Mouse (Mus musculus): ENCODE results near the gene Nav2. TPM values are rescaled to one million over a fixed set of nuclear protein-coding genes. Genes with fewer than 3 reads are reported as not detected.

The Nav2 gene
- total RNA-seq, 4 experiments from 2014 or later = 31.3 to 55.8 (median 41.0) TPM

DNA sequence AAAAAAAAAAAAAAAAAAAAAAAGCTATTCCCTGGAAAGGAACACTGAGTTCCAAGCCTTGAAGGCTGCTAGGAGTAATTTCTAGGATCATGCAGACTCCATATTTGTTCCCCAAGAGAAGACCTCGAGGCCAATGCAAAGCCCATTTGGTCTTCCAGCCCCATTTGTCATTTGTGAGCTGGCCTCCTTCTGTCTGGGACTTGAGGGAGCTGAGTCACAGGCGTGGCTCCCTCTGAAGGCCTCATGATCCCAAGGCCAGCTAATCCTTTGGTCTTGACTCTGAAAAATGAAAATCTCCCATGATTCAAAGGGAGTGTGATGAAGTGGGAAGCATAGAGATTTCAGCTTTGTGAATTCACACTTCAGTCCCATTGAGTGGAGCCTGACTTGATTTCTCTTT lies 370.0 kb downstream of the Nav2 start:
- DNase-seq (ENCODE audit: low spot score) = no peak

DNA sequence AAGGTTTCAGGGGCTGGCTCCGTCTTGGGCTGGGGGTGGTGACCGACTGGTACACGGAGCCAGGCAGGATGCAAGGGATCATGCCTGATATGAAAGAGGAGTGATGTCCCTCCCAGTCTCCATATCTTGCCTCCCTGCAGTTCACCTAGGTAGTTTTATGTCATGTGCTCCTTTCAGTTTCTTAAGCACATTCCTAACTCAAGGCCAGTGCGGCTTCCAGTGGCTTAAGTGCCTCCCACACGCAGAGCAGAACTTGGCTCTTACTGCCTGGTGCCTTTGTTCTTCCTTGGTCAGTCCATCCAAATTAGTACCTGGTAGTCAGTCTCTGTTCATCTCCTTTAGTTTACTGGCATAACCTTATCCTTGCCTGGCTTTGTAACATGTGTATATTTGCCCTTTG lies 371.9 kb downstream of the Nav2 start:
- DNase-seq (ENCODE audit: low spot score) = no peak

DNA sequence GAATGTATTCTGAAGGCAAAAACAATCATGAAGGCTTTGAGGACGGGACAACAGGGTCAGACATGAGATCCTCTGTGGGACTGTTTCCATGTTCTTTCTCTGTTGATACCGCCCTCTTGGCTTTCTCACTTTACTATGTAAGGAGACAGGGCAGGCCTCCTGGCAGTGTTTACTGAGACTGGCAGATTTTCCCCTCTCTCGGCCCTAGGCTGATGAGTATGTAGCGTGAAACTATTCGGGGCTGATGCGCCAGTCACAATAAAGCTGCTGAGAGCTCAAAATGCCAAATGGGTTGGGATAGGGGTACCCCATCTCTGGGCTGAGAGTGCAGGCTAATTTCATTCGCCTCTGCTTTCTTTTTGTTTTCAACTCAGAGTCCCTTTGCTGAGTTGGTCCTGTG lies 373.9 kb downstream of the Nav2 start:
- no peak for DNase-seq (ENCODE audit: low spot score)

DNA sequence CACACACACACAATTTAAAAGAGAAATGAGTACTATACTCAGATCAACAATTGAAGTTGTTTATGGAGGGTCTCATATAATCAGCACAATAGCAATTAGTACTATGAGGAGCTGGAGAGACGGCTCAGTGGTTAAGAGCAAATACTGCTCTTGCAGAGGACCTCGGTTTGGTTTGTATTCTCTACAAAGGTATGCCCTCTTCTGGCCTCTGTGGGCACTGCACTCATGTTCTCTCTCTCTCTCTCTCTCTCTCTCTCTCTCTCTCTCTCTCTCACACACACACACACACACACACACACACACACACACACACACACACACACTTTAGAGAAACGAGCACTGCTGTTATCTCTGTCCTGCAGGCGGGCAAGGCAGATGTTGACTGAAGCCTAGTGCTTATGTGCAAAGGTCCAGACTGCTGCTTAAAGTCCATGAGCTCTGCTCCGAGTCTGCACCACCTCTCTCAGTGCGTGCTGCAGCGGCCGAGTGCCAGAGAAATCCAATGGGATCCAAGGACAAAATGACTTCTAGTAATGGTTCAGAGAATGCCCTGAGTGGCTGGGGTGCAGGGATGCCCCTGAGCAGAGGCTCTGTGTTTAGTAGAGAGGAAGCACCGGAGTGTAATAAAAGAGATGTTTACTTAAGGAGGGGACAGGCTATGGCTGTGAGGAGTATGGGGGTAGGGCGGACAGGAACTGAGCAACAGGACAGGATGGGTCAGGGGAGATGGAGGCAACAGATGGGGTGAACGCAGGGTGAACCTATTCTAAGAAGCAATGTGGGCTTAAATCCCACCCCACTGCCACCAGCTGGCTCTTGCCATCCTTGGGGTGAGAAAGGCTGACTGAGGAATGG lies 375.2 kb downstream of the Nav2 start:
- no peak for DNase-seq (ENCODE audit: low spot score)

DNA sequence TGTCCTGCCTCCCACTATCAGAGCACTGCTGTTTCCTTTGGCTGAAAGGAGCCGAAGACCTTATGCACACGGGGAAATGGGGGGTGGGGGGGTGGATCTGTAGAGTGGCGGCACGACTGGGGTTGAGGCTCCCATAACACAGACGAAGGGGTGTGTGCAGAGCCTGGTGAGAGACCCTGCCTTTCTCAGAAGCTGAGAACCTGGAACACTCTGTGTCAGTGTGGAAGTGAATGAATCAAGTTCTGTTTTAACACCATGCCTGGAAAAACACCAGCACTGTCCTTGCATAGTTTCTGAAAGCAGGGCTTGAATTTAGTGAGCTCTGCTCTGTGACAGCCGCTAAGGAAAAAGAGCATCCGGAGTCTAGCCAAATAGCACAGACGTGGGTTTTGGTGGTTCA lies 379.7 kb downstream of the Nav2 start:
- no peak for DNase-seq (ENCODE audit: low spot score)

DNA sequence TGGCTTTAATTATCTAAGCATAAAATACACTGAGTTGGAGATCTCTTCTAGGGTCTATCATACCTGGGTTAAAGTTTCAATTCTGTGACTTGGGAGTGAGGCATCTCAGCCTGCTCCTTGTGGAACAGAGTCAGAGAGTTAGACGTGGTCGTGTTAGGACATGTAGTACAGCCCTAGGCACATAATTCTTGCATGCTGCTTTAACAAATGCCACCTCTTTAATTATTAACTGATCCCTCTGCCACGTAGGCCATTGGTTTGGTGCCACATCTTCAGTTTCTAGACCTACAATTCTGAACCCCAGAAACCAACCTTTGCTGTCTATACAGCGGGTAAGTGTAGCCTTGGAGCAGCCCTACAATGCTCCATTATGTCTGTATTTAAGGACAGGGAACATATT lies 381.8 kb downstream of the Nav2 start:
- DNase-seq (ENCODE audit: low spot score) = no peak

DNA sequence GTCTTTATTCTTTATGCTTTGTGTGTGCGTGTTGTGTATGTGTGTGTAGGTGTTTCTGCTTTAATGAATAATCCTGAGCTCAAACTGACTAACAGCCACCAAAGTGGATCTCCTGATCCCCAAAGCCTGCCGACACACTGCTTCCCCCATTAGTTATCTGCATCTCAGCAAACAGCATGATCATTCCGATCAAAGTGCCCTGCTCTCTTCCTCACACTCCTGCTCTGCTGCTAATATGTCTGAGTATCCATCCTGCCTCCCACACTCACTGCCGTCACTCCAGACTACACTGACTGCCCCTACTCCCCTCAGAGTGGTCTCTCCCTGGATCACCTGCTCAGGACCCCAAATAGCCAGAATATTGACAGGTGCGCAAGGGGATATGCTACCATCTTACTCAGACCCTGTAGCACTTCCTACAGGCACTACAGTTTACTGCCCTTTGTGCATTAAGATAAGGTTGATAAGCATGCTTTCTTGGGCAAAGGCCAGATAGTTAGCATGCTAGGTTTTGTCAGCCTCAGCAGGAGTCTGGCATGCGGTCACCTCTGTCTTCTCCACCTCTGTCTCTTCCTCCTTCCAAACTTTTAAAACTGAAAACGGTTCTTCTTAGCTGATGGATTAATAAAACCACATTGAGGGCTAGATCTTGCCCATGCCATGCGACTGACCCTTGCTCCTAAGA lies 382.8 kb downstream of the Nav2 start:
- DNase-seq (ENCODE audit: low spot score) = no peak

DNA sequence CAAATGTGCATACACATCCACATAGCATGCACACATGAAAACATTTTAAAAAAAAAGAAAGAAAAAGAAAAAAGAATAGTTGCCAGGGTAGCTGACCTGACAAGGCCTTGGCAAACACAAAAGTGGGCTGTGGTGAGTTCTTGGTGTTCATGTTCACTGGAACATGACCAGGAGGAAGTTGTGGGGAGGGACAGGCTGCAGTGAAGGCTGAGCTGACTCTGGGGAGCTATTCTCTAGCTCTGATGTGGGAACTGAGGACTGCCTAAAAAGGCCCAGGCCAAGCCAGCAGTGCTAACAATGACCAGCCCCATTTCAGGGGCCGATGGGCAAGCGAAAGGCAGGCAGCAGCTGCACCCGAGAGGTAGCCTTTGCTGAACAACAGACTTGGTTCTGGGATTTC lies 388.6 kb downstream of the Nav2 start:
- no peak for DNase-seq (ENCODE audit: low spot score)

DNA sequence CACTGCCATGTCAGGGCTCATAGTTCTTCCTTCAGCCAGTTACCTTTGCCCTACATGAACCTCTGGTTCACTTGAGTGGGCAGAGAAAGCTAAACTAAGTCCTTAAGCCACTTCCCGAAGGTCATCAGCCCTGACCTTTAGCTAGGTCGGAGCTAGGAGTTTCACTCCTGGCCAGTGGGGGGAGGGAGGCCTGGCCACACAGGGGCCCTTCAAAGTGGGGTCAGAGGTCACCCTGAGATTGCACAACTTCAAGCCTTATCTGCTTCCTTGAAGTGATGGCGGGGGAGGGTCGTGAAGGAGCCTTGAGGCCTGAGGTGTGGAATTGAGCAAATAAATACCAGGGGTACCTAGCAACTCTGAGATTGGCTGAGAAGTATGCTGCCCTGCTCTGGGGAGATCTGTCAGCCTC lies 389.9 kb downstream of the Nav2 start:
- DNase-seq (ENCODE audit: low spot score) = no peak

DNA sequence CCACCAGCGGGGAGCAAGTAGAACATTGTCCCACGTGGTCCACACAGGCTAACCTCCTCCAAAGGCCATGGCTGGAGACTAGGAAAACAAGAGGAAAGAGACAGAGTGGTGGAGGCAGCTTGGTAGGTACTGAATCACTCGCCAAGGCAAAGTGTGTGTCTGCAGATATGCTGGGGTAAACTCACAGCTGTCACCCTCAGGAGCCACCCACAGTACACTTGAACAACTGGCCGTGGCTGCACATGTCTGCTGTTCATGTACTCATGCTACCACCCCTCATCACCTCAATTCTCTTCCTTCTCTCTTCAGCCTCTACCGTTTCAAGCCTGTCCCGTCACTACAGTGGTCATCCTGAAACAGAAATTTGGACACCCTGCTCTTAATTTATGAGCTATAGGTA lies 393.0 kb downstream of the Nav2 start:
- no peak for DNase-seq (ENCODE audit: low spot score)

DNA sequence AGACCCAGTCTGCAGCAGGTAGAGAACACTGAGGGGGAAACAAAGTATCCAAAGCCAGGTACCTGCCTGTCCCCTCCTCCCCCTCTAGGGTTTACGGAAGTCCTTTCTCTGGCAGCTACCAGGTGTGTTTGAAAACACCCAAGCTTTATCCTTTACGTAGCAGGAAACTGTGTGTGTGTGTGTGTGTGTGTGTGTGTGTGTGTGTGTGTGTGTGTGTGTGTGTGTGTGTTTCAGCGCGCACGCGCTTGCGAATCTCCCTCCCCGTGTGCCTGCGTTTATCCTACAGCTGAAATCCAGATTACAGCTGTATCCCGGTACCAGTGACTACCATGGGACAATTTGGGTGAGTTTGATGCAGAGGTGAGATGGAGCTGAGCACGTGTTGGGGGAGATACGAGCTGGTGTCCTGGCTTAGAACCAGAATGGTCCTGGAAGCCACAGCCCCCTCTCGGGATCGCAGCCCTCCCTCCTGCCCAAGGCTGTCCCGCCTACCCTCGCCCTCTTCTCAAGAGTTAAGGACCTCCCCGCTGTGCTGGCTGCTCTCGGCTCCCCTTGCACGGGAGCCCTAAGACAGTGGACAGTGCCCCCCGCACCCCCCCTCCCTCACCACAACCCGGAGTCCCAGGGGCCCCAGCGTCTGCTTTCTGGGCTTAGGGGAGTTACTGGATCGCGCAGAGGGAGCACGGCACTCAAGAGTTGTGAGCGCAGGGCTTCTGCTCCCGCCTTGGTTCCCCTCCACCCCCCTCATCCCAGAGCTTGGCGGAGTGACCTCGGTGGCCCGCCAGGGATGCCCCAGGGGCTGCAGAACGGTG lies 395.3 kb downstream of the Nav2 start:
- no peak for DNase-seq (ENCODE audit: low spot score)

DNA sequence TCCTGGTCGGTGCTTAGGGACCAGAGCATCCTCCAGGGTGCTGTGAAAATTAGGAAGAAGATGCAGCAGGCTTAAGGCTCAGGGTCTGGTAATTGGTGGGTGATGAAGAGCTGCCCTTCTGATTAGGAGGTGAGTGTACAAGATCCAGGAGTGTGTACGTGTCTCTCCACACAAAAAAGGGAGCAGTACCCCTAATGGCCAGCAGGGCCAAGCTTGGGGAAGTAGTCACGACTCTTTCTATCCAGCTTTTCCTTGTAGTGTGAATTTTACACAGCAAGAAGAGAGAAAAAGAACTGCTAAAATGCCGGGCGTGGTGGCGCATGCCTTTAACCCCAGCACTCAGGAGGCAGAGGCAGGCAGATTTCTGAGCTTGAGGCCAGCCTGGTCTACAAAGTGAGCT lies 399.2 kb downstream of the Nav2 start:
- DNase-seq (ENCODE audit: low spot score) = no peak

DNA sequence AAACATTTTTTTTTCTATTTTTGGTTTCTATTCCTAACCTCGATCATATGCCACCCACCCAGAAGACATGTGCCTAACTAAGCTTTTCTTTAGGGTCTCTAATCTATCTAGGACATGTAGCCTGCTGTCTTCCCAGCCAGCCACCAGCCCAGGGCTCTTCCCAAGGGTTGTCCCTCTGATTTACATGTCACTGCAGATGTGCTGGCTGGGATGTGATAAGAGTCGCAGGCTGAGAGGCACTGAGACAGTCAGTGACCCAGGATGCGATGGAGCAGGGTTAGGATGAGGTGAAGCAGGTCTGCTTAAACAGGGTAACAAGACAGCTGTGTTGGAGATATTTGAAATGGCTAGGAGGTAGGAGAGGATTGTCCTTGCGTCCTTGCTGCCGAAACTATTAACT lies 401.2 kb downstream of the Nav2 start:
- DNase-seq (ENCODE audit: low spot score) = no peak

DNA sequence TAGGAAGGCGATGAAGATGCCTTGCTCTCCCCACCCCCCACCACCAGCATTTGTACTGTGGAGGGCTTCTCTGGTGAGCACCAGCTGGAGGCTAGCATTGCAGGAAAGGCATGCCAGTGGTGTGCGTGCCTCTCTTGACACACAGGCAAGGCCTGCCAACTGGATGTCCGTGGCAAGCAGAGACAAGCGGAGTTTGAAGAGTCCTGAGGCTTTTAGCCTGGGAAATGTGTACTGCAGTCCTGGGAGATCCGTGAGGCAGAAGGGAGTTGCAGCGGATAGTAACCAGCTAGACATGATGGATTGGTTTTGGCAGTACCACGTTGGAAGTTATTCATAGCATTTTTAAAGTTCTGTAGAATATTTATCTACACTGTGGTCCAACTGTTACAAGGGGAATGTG lies 405.4 kb downstream of the Nav2 start:
- DNase-seq (ENCODE audit: low spot score) = peak; percentile 20

DNA sequence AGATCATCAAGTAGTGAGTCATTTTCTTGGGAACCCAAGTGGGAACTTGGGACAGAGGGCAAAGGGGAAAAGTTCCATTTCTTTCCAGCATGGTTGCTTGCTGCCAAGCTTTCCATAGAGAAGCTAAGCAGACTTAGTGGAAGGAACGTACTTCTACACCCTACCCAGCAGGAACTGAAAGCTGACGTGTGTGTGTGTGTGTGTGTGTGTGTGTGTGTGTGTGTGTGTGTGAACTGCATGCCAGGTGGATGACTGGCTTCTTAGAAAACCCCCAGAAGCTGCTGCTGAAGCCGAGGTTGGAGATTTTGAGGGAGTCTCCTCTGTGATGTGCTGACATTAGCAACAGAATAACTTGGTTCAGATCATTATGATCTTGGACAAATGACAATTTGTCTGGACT lies 406.5 kb downstream of the Nav2 start:
- no peak for DNase-seq (ENCODE audit: low spot score)

DNA sequence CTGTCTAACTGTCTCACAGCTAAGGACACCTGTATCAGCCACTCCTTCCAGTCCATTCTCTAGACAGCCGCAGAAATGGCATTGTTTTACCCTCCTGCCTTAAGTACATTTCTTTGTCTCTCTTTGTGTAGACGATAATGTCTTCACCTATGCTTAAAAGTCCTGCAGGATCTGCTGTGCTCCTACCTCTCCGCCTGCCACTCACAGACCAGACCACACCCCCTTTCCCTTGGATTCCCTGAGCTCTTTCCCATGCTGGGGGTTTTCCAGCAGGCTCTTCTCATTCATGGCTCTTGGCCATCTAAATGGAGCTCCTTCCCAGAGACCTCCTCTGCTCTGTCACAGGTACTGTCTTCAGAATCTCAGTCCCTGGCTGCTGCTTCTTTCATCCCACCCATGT lies 408.1 kb downstream of the Nav2 start:
- DNase-seq (ENCODE audit: low spot score) = no peak

DNA sequence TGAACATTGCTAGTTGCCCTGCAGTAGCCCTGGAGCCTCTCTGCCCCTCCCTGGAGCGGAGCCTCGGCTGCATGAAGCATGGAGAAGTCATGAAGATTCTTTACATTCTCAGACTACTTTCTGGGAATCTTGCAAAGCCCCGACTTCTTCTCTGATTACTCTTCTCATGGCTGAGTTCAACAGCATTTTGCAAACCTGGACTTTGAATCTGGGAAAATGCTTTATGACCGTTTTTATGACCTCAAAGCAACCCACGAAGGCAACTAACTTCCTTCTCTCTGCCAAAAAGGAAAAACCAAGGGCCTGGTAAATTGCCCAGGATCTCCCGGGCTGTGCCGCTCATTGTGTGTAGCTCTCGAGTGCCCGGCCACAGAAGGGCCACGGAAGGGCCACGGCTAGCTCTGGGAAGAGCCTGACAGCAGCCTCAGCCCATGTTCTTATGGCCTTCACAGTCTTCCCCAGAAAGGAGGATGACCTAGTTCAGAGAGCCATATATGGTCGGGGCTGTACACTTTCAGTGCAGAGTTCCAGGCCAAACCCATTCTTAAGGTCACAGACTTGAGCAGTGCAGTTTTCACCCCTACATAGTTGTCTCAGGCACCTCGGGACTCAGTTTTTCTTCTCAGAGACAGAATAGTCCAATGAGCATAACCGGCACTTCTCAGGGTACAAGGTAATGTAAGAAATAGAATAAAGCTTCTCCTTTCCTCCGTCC lies 409.8 kb downstream of the Nav2 start:
- DNase-seq (ENCODE audit: low spot score) = no peak

DNA sequence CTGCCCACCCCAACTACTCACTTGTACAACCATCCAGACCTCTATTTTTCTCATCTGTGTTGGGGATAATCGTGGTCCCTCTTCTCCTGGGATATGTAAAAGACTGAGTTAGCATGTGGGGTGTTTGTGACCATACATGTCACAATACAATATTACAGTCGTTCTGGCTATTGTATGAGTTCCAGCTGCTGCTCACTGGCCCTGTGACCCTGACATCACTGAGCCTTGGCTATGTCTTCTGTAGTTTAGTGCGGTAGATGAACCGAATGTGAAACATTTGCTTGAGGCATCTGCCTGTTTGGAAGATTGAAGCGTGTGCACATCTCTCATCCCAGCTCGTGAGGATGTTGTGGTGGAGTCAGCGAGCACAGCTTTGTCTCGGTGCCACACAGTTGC lies 410.4 kb downstream of the Nav2 start:
- DNase-seq (ENCODE audit: low spot score) = no peak

DNA sequence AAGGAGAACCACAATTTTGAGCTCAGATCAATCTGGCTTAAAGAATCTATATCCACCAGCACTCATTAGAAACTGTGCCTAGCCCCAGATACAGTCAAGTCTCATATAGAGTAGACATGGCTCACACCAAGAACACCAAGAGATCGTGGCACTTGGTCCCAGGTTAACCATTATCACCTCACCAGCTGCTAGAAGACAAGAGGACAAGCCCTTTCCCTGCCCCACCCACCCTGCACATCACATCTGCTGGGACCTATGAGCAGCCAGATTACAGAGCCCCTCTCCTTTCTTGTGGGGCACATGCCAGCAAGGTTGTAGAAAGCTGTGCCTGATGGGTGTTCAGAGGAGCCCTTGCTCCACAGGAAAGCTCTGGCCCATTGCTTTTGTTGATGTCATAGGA lies 411.5 kb downstream of the Nav2 start:
- DNase-seq (ENCODE audit: low spot score) = no peak

DNA sequence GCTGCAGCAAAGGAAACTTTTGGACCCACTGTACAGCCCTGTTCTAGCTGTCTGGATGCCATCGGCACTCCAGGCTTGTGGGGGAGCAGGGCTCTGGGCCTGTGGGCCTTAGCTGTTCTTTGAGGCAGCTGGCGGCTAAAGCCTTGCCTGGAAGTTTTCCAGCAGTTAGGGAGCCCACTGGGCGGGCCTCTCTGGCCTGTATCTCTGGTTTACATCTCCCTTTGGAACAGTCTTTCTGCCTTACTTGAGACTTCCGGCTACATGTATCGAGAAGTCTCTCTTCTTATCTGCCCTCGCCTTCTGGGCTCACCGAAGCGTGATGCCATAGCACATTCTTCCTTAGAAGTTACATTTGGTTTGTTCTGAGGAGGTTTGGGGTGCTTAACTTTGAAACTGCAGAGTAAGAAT lies 412.6 kb downstream of the Nav2 start:
- no peak for DNase-seq (ENCODE audit: low spot score)

DNA sequence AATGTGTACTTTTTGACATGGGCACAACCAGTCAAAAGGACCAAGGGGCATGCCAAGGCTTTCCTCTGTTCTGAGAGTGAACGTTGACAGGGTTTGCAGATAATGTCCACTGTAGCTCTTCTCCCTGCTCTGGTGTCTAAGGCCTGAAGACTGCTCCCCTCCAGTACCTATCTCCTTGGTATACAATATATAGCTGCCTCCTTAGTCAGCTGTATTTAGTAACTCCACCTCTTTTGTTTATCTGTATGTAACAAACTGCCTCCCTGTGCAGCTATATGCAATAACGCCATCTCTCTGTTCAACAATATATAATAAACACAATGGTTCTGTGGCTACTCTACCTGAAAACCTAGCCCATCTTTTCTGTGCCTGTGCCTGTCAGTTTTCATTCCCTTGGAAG lies 413.7 kb downstream of the Nav2 start:
- DNase-seq (ENCODE audit: low spot score) = no peak

DNA sequence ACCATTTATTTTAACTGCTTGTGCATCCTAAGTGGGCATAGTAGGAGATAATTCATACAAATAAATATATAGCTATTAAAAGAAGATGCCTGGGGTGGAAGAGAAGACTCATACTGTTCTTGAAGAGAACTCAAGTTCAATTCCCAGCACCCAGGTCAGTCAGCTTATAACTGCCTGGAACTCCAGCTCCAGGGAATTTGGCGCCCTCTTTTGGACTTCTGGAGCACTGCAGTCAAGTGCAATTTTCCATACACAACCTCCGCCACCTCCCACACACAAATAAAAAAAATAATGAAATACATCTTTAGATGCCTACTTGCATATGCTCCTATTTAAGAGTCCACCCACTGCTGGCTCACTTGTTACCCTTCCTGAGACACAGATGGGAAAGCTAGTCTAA lies 416.1 kb downstream of the Nav2 start:
- DNase-seq (ENCODE audit: low spot score) = no peak
